Mouse (Mus musculus): ENCODE measurements at regions not wholly inside any gene's neighbourhood (a gene's known extent, or its start where the extent isn't known, plus 50 kb on each side); places are given as distances from the start of the nearest gene placed in this dataset.

DNA sequence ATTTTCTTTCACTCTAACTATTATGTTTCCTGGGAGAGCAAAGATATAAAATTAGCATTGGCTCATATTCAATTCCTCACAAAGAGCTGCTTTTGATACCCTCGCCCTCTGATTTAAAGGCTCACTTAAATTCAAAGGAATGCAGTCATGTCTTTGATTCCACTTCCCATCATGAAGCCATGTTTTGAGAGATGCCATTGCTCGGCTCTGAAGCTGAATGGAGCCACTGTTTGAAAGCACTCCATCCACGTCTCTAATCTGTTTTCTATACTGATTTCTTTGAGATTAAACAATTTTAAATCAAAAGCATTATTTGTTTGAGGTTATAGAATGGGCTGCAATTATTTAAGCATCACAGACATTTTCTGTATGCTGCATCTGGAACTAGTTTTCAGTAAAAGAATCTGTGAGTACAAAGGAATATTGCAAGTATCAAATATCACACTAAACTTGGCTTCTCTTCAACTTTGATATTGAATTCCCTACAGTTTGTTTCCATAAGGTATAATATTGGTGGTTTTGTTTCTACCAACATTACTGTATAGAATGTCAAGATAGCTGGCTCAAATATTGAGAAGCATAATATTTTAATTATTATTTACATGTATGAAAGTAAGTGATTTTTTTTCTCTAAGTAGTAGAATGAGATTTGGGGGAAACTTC lies 126.4 kb downstream of the Rpl10l start:
- ATAC-seq (ENCODE audit: low read depth) (peak; percentile 81), DNase-seq (ENCODE audit: low spot score) (peak; percentile 87)
- Histone ChIP-seq H3K9ac (ENCODE audit: low read depth, low read length) (no peak overlapping the region), H3K27me3 (replicated peaks; ENCODE audit: control insufficient read depth, insufficient read depth, low read length) (no peaks in the 10 kb centered on the region), H3K27ac (replicated peaks; ENCODE audit: low read depth, low read length) (peak overlapping the region; percentile 63), H3K4me3 (ENCODE audit: low read depth, low read length) (no peak overlapping the region), H3K36me3 (ENCODE audit: control insufficient read depth, insufficient read depth, low read length) (no peaks in the 10 kb centered on the region), H3K4me1 (ENCODE audit: control insufficient read depth, insufficient read depth, low read length) (no peaks in the 10 kb centered on the region), H3K4me2 (ENCODE audit: low read depth, low read length) (0 out of 2 replicates have a peak overlapping the region, but pooled peaks have one; percentile 3), H3K9me3 (ENCODE audit: control insufficient read depth, low read length) (no peaks in the 10 kb centered on the region)
- 15% methylated on average over 3 of the region's 3 CpGs for WGBS

DNA sequence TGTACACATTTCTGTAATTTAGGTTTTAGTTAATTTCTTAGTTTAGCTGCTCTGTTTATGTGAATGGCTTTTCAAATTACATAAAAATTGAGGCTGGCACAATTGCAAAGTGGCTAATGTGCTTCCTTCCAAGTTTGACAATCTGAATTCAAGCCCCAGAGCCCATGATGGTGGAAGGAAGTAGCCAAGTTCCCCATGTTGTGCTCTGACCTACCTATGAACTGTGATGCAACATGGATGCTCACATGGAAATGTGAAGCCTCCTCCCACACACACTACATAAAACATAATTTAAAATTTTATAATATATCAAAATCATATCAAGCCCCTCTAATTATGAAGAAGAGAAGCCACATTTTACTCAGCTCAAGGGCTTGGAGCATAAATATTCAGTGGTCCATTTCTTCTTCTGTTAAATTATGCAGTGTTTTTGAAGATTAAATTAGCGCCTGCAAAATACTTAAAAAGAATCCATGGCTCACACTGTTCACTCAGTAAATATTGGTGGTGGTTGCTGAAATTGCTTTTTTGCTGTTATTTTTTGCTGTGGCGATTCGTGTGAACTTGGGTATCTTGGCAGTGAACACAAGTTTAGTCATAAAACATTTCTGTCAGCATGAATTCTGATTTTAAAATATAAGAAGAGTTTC lies 127.1 kb downstream of the Rpl10l start:
- no peaks in the 10 kb centered on the region for H3K27me3 ChIP-seq (replicated peaks; ENCODE audit: control insufficient read depth, insufficient read depth, low read length)
- H3K36me3 ChIP-seq (ENCODE audit: control insufficient read depth, insufficient read depth, low read length), result no peaks in the 10 kb centered on the region
- no peak overlapping the region for H3K4me3 ChIP-seq (ENCODE audit: low read depth, low read length)
- no peak overlapping the region for H3K9ac ChIP-seq (ENCODE audit: low read depth, low read length)
- ATAC-seq (ENCODE audit: low read depth) (0 out of 2 replicates have a peak, but pooled peaks have one; percentile 53), DNase-seq (ENCODE audit: low spot score) (peak; percentile 14)
- H3K9me3 ChIP-seq (ENCODE audit: control insufficient read depth, low read length), result no peaks in the 10 kb centered on the region
- 44% methylated on average over 3 of the region's 3 CpGs for WGBS
- H3K4me1 ChIP-seq (ENCODE audit: control insufficient read depth, insufficient read depth, low read length), result no peaks in the 10 kb centered on the region
- H3K4me2 ChIP-seq (ENCODE audit: low read depth, low read length), result 0 out of 2 replicates have a peak overlapping the region, but pooled peaks have one; percentile 3
- peak overlapping the region; percentile 63 for H3K27ac ChIP-seq (replicated peaks; ENCODE audit: low read depth, low read length)

DNA sequence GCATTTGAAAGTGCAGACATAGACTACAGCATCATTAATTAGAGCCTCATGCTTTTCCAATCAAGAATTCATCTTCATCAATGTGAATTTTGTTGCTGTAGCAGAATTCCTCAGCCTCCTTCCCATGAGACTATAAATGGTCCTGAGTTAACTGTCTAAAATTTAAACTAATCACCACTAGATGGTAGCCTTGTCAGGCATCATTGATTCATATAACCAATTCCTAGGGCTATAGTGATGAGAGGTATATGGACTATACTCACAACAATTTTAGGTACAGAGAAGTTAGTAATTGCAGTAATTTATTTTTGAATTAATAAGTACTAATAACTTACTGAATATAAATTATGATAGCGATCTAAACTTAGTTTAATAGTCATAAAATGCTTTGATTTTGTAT lies 153.3 kb downstream of the Rpl10l start:
- H3K36me3 ChIP-seq (ENCODE audit: control insufficient read depth, insufficient read depth, low read length), result no peaks in the 10 kb centered on the region
- H3K4me3 ChIP-seq (ENCODE audit: low read depth, low read length), result no peak overlapping the region
- peak; percentile 8 for DNase-seq (ENCODE audit: low spot score)
- no peak overlapping the region for H3K9ac ChIP-seq (ENCODE audit: low read depth, low read length)
- no peaks in the 10 kb centered on the region for H3K9me3 ChIP-seq (ENCODE audit: control insufficient read depth, low read length)
- WGBS, result 42% methylated on average over 1 of the region's 1 CpGs
- no peak overlapping the region for H3K4me2 ChIP-seq (ENCODE audit: low read depth, low read length)
- no peaks in the 10 kb centered on the region for H3K27me3 ChIP-seq (replicated peaks; ENCODE audit: control insufficient read depth, insufficient read depth, low read length)
- H3K4me1 ChIP-seq (ENCODE audit: control insufficient read depth, insufficient read depth, low read length), result no peaks in the 10 kb centered on the region
- ATAC-seq (ENCODE audit: low read depth), result no peak
- no peak overlapping the region for H3K27ac ChIP-seq (replicated peaks; ENCODE audit: low read depth, low read length)

DNA sequence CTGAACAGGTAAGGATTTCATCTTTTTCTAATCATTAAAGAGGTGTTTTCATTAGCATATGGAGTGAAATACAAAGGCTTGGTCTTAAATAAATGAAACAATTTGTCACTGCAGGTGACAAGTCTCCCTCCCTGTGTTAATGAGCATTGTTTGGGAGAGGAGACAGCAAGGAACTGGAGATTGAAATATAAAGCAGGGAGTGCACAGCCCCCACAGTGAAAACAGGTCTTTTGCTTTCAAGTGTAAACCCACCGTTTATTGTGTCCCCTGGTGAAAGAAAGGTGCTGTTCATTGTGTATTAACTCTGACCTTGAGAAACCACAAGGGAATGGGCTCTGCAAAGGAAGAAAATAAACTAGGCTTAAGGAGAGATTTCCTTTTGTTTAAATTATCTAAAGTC lies 164.6 kb downstream of the Rpl10l start:
- H3K9ac ChIP-seq (ENCODE audit: low read depth, low read length), result no peak overlapping the region
- no peaks in the 10 kb centered on the region for H3K4me1 ChIP-seq (ENCODE audit: control insufficient read depth, insufficient read depth, low read length)
- 8% methylated on average over 1 of the region's 1 CpGs for WGBS
- no peak overlapping the region for H3K4me3 ChIP-seq (ENCODE audit: low read depth, low read length)
- no peaks in the 10 kb centered on the region for H3K27me3 ChIP-seq (replicated peaks; ENCODE audit: control insufficient read depth, insufficient read depth, low read length)
- ATAC-seq (ENCODE audit: low read depth) (no peak), DNase-seq (ENCODE audit: low spot score) (no peak)
- H3K9me3 ChIP-seq (ENCODE audit: control insufficient read depth, low read length), result no peaks in the 10 kb centered on the region
- no peaks in the 10 kb centered on the region for H3K36me3 ChIP-seq (ENCODE audit: control insufficient read depth, insufficient read depth, low read length)
- no peak overlapping the region for H3K4me2 ChIP-seq (ENCODE audit: low read depth, low read length)
- no peak overlapping the region for H3K27ac ChIP-seq (replicated peaks; ENCODE audit: low read depth, low read length)

DNA sequence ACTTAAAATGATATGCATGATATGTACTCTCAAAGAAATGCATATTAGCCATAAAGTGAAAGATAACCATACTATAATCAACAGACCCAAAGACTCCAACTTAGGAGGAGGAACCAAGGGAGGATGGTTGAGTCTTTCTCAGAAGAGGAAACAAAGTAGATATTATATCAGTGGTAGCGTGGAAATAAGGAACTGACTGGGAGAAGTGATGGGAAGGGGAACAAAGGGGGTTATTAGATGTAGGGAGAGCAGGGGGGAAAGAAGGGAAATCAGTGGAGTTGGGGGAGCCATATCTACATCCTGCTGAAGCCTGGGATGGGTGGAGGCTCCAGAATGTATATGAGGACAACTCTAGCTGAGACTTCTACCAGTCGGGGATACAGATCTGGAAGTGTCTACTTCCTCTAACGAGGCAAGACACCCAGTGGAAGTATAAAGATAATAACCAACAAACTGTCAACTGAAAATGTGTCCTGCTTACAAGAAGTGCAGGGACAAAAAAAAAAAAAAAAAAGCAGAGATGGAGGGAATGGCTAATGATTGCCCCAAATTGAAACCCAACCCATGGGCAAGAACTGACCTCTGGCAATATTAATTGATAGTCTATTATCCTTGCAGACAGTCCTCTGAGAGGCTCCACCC lies 193.3 kb downstream of the Rpl10l start:
- H3K36me3 ChIP-seq (ENCODE audit: control insufficient read depth, insufficient read depth, low read length), result no peaks in the 10 kb centered on the region
- H3K4me1 ChIP-seq (ENCODE audit: control insufficient read depth, insufficient read depth, low read length), result no peaks in the 10 kb centered on the region
- no peak overlapping the region for H3K4me3 ChIP-seq (ENCODE audit: low read depth, low read length)
- WGBS, result 86% methylated on average over 3 of the region's 3 CpGs
- H3K27ac ChIP-seq (replicated peaks; ENCODE audit: low read depth, low read length), result no peak overlapping the region
- H3K4me2 ChIP-seq (ENCODE audit: low read depth, low read length), result no peak overlapping the region
- H3K9ac ChIP-seq (ENCODE audit: low read depth, low read length), result no peak overlapping the region
- no peak for ATAC-seq (ENCODE audit: low read depth)
- no peaks in the 10 kb centered on the region for H3K27me3 ChIP-seq (replicated peaks; ENCODE audit: control insufficient read depth, insufficient read depth, low read length)
- no peak for DNase-seq (ENCODE audit: low spot score)
- H3K9me3 ChIP-seq (ENCODE audit: control insufficient read depth, low read length), result no peaks in the 10 kb centered on the region

DNA sequence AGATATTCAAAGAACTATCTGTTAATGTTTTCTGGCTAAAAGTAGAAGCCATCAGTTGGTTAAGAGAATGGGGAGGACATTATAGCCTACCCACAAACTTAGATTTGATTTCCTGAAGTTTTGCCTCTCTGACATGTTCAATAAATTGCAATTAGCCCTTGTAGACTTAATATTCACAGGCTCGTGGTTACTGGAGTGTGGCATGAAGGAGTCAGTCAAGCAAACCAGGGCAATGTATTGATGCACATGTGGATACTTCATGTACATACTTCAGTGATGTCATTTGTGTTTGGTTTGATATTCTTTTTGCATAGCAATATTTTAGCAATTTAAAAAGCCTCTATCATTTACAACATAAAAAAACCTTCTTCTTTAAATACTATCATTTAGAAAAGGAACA lies 223.9 kb downstream of the Rpl10l start:
- Histone ChIP-seq H3K9ac (ENCODE audit: low read depth, low read length) (no peak overlapping the region), H3K27ac (replicated peaks; ENCODE audit: low read depth, low read length) (no peak overlapping the region), H3K4me3 (ENCODE audit: low read depth, low read length) (no peak overlapping the region), H3K36me3 (ENCODE audit: control insufficient read depth, insufficient read depth, low read length) (no peaks in the 10 kb centered on the region), H3K4me1 (ENCODE audit: control insufficient read depth, insufficient read depth, low read length) (no peaks in the 10 kb centered on the region), H3K9me3 (ENCODE audit: control insufficient read depth, low read length) (no peaks in the 10 kb centered on the region), H3K4me2 (ENCODE audit: low read depth, low read length) (no peak overlapping the region), H3K27me3 (replicated peaks; ENCODE audit: control insufficient read depth, insufficient read depth, low read length) (no peaks in the 10 kb centered on the region)
- 45% methylated on average over 1 of the region's 1 CpGs for WGBS
- DNase-seq (ENCODE audit: low spot score), result peak; percentile 12
- ATAC-seq (ENCODE audit: low read depth), result no peak

DNA sequence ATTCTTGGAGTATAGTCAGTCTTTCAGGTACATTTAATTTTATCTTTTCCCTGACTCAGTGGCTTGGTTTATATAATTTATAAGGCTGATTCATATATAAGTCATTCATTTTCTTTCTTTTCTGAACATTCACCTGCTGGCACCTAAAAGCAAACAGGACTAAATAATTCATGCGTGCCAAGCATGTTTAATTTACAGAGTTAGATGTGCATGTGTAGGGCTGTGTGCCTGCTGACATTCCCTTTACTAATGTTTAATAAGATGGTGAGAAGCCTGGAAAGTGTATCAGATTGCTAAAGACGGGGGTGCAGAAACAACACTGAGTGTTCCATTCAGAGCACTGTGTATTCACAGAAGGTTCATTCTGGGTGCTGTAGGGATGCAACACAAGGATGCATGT lies 229.0 kb downstream of the Rpl10l start:
- 53% methylated on average over 2 of the region's 2 CpGs for WGBS
- no peak for DNase-seq (ENCODE audit: low spot score)
- Histone ChIP-seq H3K4me3 (ENCODE audit: low read depth, low read length) (no peak overlapping the region), H3K27me3 (replicated peaks; ENCODE audit: control insufficient read depth, insufficient read depth, low read length) (no peaks in the 10 kb centered on the region), H3K27ac (replicated peaks; ENCODE audit: low read depth, low read length) (no peak overlapping the region), H3K9ac (ENCODE audit: low read depth, low read length) (no peak overlapping the region), H3K9me3 (ENCODE audit: control insufficient read depth, low read length) (no peaks in the 10 kb centered on the region), H3K4me2 (ENCODE audit: low read depth, low read length) (no peak overlapping the region), H3K36me3 (ENCODE audit: control insufficient read depth, insufficient read depth, low read length) (no peaks in the 10 kb centered on the region), H3K4me1 (ENCODE audit: control insufficient read depth, insufficient read depth, low read length) (no peaks in the 10 kb centered on the region)
- ATAC-seq (ENCODE audit: low read depth), result no peak

DNA sequence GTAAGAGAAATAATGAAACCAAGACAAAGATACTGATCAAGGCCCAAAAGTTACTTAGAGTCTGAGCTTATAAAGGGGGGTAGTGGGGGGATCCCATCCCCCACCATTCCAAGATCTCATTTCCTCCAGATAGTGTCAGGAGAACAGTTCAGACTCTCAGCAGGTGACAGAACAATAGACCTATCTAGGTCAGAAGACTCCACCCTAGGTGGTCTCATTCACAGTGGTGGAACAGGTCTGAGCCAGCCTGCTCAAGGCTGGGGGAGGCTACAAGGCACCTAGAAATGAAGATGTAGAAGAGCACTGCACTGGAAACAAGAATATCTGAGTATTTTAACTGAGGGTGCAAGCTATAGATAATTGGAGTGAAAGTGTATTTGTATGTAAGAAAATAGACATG lies 235.3 kb downstream of the Rpl10l start:
- no peak overlapping the region for H3K4me2 ChIP-seq (ENCODE audit: low read depth, low read length)
- no peak overlapping the region for H3K4me3 ChIP-seq (ENCODE audit: low read depth, low read length)
- no peaks in the 10 kb centered on the region for H3K9me3 ChIP-seq (ENCODE audit: control insufficient read depth, low read length)
- H3K9ac ChIP-seq (ENCODE audit: low read depth, low read length), result no peak overlapping the region
- ATAC-seq (ENCODE audit: low read depth), result no peak
- no peaks in the 10 kb centered on the region for H3K27me3 ChIP-seq (replicated peaks; ENCODE audit: control insufficient read depth, insufficient read depth, low read length)
- no peaks in the 10 kb centered on the region for H3K4me1 ChIP-seq (ENCODE audit: control insufficient read depth, insufficient read depth, low read length)
- DNase-seq (ENCODE audit: low spot score), result no peak
- H3K27ac ChIP-seq (replicated peaks; ENCODE audit: low read depth, low read length), result no peak overlapping the region
- H3K36me3 ChIP-seq (ENCODE audit: control insufficient read depth, insufficient read depth, low read length), result no peaks in the 10 kb centered on the region

Data from embryonic facial prominence, embryonic 14.5 days (tissue).